In the genomic region with DNA sequence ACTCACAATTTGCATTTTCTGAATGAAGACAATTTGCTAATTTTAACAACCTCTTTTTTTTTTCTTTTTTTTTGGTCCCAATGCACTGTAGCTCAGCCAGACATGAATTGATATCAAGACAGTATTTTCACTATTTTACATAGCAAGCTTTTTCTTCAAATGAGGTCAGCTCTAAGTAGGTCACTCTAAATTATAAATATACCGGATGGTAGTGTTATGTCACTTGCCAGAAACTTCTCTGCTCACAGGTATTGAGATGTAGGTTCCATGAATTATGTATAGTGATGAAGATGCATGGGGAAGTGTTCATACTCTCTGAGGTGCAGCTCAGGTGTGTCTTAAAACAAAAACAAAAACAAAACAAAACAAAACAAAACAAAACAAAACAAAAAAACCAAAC, we compare ENCODE assay signal across 18 mouse cellular contexts.
"Had no signal": no experiment of that assay in that cellular context is flagged by ENCODE, and none has a peak within 500 bp of the region (broad histone marks: within the 10 kb centered on the region; RNA-seq: fewer than 3 reads in every experiment).

No protein-coding gene starts in this region.

- H3K4me3 ChIP-seq: liver, embryonic 15.5 days; lung, embryonic 15.5 days; megakaryocyte, embryonic 14.5 days; neural tube, embryonic 12.5 days; stomach, embryonic 15.5 days had no signal

- H3K4me1 ChIP-seq: liver, embryonic 15.5 days; lung, embryonic 15.5 days; megakaryocyte, embryonic 14.5 days; neural tube, embryonic 12.5 days; stomach, embryonic 15.5 days had no signal

- ATAC-seq: liver, postnatal 0 days; lung, postnatal 0 days; midbrain, embryonic 16.5 days had no signal

- H3K36me3 ChIP-seq: liver, embryonic 15.5 days; lung, embryonic 15.5 days; neural tube, embryonic 12.5 days; stomach, embryonic 15.5 days had no signal

- H3K9ac ChIP-seq: liver, embryonic 15.5 days; liver, postnatal 0 days; lung, embryonic 15.5 days; neural tube, embryonic 12.5 days; stomach, embryonic 15.5 days had no signal

- H3K27ac ChIP-seq: liver, embryonic 15.5 days; lung, embryonic 15.5 days; macrophage; neural tube, embryonic 12.5 days; stomach, embryonic 15.5 days; stomach, postnatal 0 days had no signal

- H3K4me2 ChIP-seq: liver, embryonic 15.5 days; lung, embryonic 15.5 days; midbrain, embryonic 11.5 days; neural tube, embryonic 12.5 days; stomach, embryonic 15.5 days had no signal

- DNase-seq: liver, postnatal 0 days; lung, adult 2 months; lung, postnatal 14 days; lung, postnatal 36 days; right cerebral cortex, postnatal 14 days; thymus, adult 2 months; thymus, postnatal 25 days; thymus, postnatal 4 days had no signal

- H3K9me3 ChIP-seq: liver, embryonic 15.5 days; lung, embryonic 15.5 days; neural tube, embryonic 12.5 days; stomach, embryonic 15.5 days had no signal

- H3K27me3 ChIP-seq: liver, embryonic 15.5 days; lung, embryonic 15.5 days; megakaryocyte, embryonic 14.5 days; neural tube, embryonic 12.5 days; stomach, embryonic 15.5 days had no signal
